Mouse (Mus musculus) brain, adult 2 months (tissue): ENCODE measurements around the gene Rsph6a.

Experiments used
- DNase-seq: peaks from one replicate; pipeline ENCODE4 v3.0.0; 2011; ENCODE audit warnings: low read depth, low spot score

Gene Rsph6a

GRCm38 (mm10) chr7:19098811-19099210 is 44.3 kb downstream of the Rsph6a start:
- DNase-seq: no peak

- DNase-seq: no peak
Observed at GRCm38 (mm10) chr7:19100290-19100689, 45.8 kb downstream of the Rsph6a start.

GRCm38 (mm10) chr7:19103741-19104140 is 49.3 kb downstream of the Rsph6a start:
- DNase-seq: no peak

GRCm38 (mm10) chr7:19104486-19104885 is 50.0 kb downstream of the Rsph6a start:
- no peak for DNase-seq

- DNase-seq: no peak
Observed at GRCm38 (mm10) chr7:19107436-19107835, 52.9 kb downstream of the Rsph6a start.

GRCm38 (mm10) chr7:19109565-19109964 is 55.1 kb downstream of the Rsph6a start:
- no peak for DNase-seq

GRCm38 (mm10) chr7:19118028-19118771 is 63.7 kb downstream of the Rsph6a start, which contains the start of gene Gm4969:
Gene Gm4969 (minus strand): TSS chr7:19118368.
- DNase-seq: peak; percentile 72

- DNase-seq: no peak
Observed at GRCm38 (mm10) chr7:19119083-19119482, 64.6 kb downstream of the Rsph6a start.

GRCm38 (mm10) chr7:19119631-19120429 is 65.3 kb downstream of the Rsph6a start, which contains the start of gene Fbxo46:
Gene Fbxo46 (plus strand): TSS chr7:19119859.
- peak; percentile 99 for DNase-seq

- no peak for DNase-seq
Observed at GRCm38 (mm10) chr7:19121686-19122085, 67.2 kb downstream of the Rsph6a start.
